ENCODE assay signal across 7 mouse cellular contexts in the genomic region with DNA sequence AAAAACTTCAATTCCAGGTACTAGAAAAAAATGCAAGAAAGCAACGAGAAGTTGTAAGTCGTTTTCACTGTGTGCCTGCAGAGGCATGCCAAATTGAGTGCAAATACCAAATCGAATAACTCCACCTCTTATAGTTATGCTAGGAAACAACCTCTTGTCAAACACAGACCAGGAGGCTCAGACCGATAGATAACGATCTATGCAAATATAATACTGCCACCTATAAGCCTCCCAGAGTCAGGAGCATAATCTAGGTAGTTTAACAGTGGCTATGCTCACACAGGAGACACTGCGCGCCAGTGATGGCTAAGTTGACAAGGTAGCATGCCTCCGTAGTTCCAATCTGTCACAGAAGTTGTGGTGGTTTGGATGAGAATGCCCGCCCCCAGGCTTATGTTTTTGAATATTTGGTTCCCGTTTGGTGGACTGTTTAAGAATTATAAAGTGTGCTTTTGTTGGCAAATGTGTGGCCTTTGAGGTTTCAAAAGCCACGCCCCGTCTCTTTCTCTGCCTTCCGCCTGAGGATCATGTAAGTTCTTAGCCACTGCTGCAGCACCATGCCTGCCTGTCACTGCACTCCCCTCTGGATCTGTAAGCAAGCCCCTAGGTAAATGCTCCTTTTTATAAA. TPM values are rescaled to one million over a fixed set of nuclear protein-coding genes. Genes with fewer than 3 reads are reported as not detected.
DNase-seq lines count a peak whose midpoint lies in the region; ATAC-seq and TF ChIP-seq lines count a peak whose summit lies in the region.

No protein-coding gene starts in this region.

- no peak overlapping the region for H3K9ac ChIP-seq in hindbrain, postnatal 0 days (replicated peaks; ENCODE audit: low read length)
- H3K9ac ChIP-seq in midbrain, embryonic 16.5 days (ENCODE audit: low read depth, low read length), result no peak overlapping the region

- H3K36me3 ChIP-seq in hindbrain, postnatal 0 days (ENCODE audit: insufficient read depth, low read length), result no peaks in the 10 kb centered on the region
- H3K36me3 ChIP-seq in midbrain, embryonic 16.5 days (ENCODE audit: control insufficient read depth, insufficient read depth, low read length), result no peaks in the 10 kb centered on the region

- TF ChIP-seq CTCF in hindbrain, postnatal 0 days (IDR thresholded peaks at IDR 0.05; ENCODE audit: low read depth), result no peak

- H3K27ac ChIP-seq in hindbrain, postnatal 0 days, result no peak overlapping the region
- H3K27ac ChIP-seq in midbrain, embryonic 16.5 days (ENCODE audit: low read length), result no peak overlapping the region

- H3K9me3 ChIP-seq in hindbrain, postnatal 0 days (ENCODE audit: low read length), result no peaks in the 10 kb centered on the region
- no peaks in the 10 kb centered on the region for H3K9me3 ChIP-seq in midbrain, embryonic 16.5 days (replicated peaks; ENCODE audit: control insufficient read depth, low read length, poor library complexity, severe bottlenecking)

- no peaks in the 10 kb centered on the region for H3K4me1 ChIP-seq in hindbrain, postnatal 0 days (ENCODE audit: insufficient read depth, low read length)
- peaks cover 10% of the 10 kb centered on the region for H3K4me1 ChIP-seq in midbrain, embryonic 16.5 days (ENCODE audit: control insufficient read depth, insufficient read depth, low read length)

- no peak for ATAC-seq in hindbrain, postnatal 0 days
- ATAC-seq in midbrain, embryonic 16.5 days, result no peak

- H3K4me2 ChIP-seq in hindbrain, postnatal 0 days (ENCODE audit: low read depth, low read length), result peak overlapping the region; percentile 79
- peak overlapping the region; percentile 79 for H3K4me2 ChIP-seq in midbrain, embryonic 16.5 days (ENCODE audit: low read length)

- DNase-seq in CD4-positive, CD25-positive, alpha-beta regulatory T cell, adult 2 months (ENCODE audit: low read depth, low spot score), result peak; percentile 60
- DNase-seq in MN1 (ENCODE audit: low spot score), result peak; percentile 16
- DNase-seq in hindbrain, postnatal 0 days (ENCODE audit: low spot score), result no peak
- DNase-seq in cerebellum, postnatal 10 days, result no peak
- DNase-seq in layer of hippocampus, adult 8-10 months (ENCODE audit: low spot score in 2 of 2), result no peak
- DNase-seq in cerebellum, postnatal 25 days, result no peak

- 47% methylated on average over 13 of the region's 13 CpGs for WGBS in hindbrain, postnatal 0 days
- WGBS in midbrain, embryonic 16.5 days, result 42% methylated on average over 13 of the region's 13 CpGs

- H3K27me3 ChIP-seq in hindbrain, postnatal 0 days (ENCODE audit: insufficient read depth, low read length), result no peaks in the 10 kb centered on the region
- no peaks in the 10 kb centered on the region for H3K27me3 ChIP-seq in midbrain, embryonic 16.5 days (ENCODE audit: control insufficient read depth, insufficient read depth, low read depth, low read length)

- peak overlapping the region; percentile 60 for H3K4me3 ChIP-seq in hindbrain, postnatal 0 days (ENCODE audit: low read length)
- H3K4me3 ChIP-seq in midbrain, embryonic 16.5 days (ENCODE audit: low read depth, low read length), result peak overlapping the region; percentile 59

RNA-seq across cellular contexts. Expression of gene Accs, which starts 0.7 kb away (rescaled TPM):
- 12.0 and 19.1 TPM in 2 replicates for total RNA-seq in hindbrain, postnatal 0 days (2014; rRNA removed)
- 6.5 and 6.6 TPM in 2 replicates for polyA plus RNA-seq in hindbrain, postnatal 0 days (2015; fragmentation: Nextera tagmentation; extraction: Ambion mirVana)
- polyA plus RNA-seq in midbrain, embryonic 16.5 days (2015; fragmentation: Nextera tagmentation; extraction: Ambion mirVana), result 4.3 and 4.5 TPM in 2 replicates
- total RNA-seq in layer of hippocampus, adult 8-10 months (2022), result 1 to 10 TPM; 2.0 to 8.8 (median 4.3) TPM

RNA-seq across cellular contexts. Expression of gene Accsl, which starts 18.5 kb away (rescaled TPM):
- total RNA-seq in hindbrain, postnatal 0 days (2014; rRNA removed), result not detected in 2 replicates
- polyA plus RNA-seq in hindbrain, postnatal 0 days (2015; fragmentation: Nextera tagmentation; extraction: Ambion mirVana), result 0.30 and 0.39 TPM in 2 replicates
- polyA plus RNA-seq in midbrain, embryonic 16.5 days (2015; fragmentation: Nextera tagmentation; extraction: Ambion mirVana), result 0.21 TPM in 1 of 2 replicates, not detected in the other
- total RNA-seq in layer of hippocampus, adult 8-10 months (2022), result under 1 TPM in 2 of 4 experiments, not detected in 2; 0.73 to 0.91 TPM

RNA-seq across cellular contexts. Expression of gene Ext2, which starts 28.1 kb away (rescaled TPM):
- 34.9 and 37.8 TPM in 2 replicates for total RNA-seq in hindbrain, postnatal 0 days (2014; rRNA removed)
- 69.8 and 70.3 TPM in 2 replicates for polyA plus RNA-seq in hindbrain, postnatal 0 days (2015; fragmentation: Nextera tagmentation; extraction: Ambion mirVana)
- polyA plus RNA-seq in midbrain, embryonic 16.5 days (2015; fragmentation: Nextera tagmentation; extraction: Ambion mirVana), result 71.3 and 74.9 TPM in 2 replicates
- 10 to 100 TPM; 46.2 to 62.6 (median 57.5) TPM for total RNA-seq in layer of hippocampus, adult 8-10 months (2022)

Comparison
In these comparisons a context has a peak if more than half of its experiments do, and no peak if none do; other contexts are left out.
1. DNase-seq: peak in CD4-positive, CD25-positive, alpha-beta regulatory T cell, adult 2 months (single experiment) and MN1 (single experiment); none in hindbrain, postnatal 0 days (single experiment), cerebellum, postnatal 10 days (0 of 2), layer of hippocampus, adult 8-10 months (0 of 2) and cerebellum, postnatal 25 days (0 of 2).